Mouse (Mus musculus) monocyte, adult 5-6 weeks (primary cell): ENCODE measurements around the gene Stx6. TPM values are rescaled to one million over a fixed set of nuclear protein-coding genes. Genes with fewer than 3 reads are reported as not detected.

Experiments used
- ATAC-seq: fragments of 153-309, 156-312 bp; replicated peaks from 2 replicates; pipeline ENCODE4 v1.8.0; 2017; ENCODE audit warnings: mild to moderate bottlenecking; ENCODE audit not compliant: low TSS enrichment, insufficient number of reproducible peaks, severe bottlenecking, poor library complexity, low FRiP score
- total RNA-seq: library from RNA; stranded (forward); fragments of 200-1000, 200-491, 200-594 nt; gene quantifications from 3 replicates; pipeline ENCODE4 v1.2.3, GENCODE M21; 2017

The Stx6 gene
- total RNA-seq, 1 experiment from 2014 or later, result 66.6 TPM

GRCm38 (mm10) chr1:155222101-155222669, 63.7 kb downstream of the Stx6 start:
- ATAC-seq, result no peak

- peak; percentile 46 for ATAC-seq
These were observed 64.5 kb downstream of the Stx6 start for GRCm38 (mm10) chr1:155223036-155223435.

GRCm38 (mm10) chr1:155223849-155224554, 65.5 kb downstream of the Stx6 start:
- peak; percentile 76 for ATAC-seq

- ATAC-seq, result no peak
These were observed 71.2 kb downstream of the Stx6 start for GRCm38 (mm10) chr1:155229464-155230411.

GRCm38 (mm10) chr1:155232385-155232784, 73.9 kb downstream of the Stx6 start:
- no peak for ATAC-seq

GRCm38 (mm10) chr1:155232786-155233185, 74.3 kb downstream of the Stx6 start:
- ATAC-seq, result no peak

GRCm38 (mm10) chr1:155233378-155233777, 74.9 kb downstream of the Stx6 start:
- ATAC-seq, result no peak

- no peak for ATAC-seq
These were observed 75.6 kb downstream of the Stx6 start for GRCm38 (mm10) chr1:155233931-155234607.

- ATAC-seq, result no peak
These were observed 77.1 kb downstream of the Stx6 start for GRCm38 (mm10) chr1:155235641-155236040.

GRCm38 (mm10) chr1:155236306-155237024, 78.0 kb downstream of the Stx6 start:
- no peak for ATAC-seq

GRCm38 (mm10) chr1:155237390-155237789, 78.9 kb downstream of the Stx6 start:
- ATAC-seq, result no peak

GRCm38 (mm10) chr1:155238126-155238525, 79.6 kb downstream of the Stx6 start:
- ATAC-seq, result no peak

GRCm38 (mm10) chr1:155239169-155239568, 80.7 kb downstream of the Stx6 start:
- ATAC-seq, result no peak

- ATAC-seq, result no peak
These were observed 81.6 kb downstream of the Stx6 start for GRCm38 (mm10) chr1:155239962-155240717.

- no peak for ATAC-seq
These were observed 83.4 kb downstream of the Stx6 start for GRCm38 (mm10) chr1:155241701-155242487.

- ATAC-seq, result no peak
These were observed 83.9 kb downstream of the Stx6 start for GRCm38 (mm10) chr1:155242488-155242745.
